Mouse (Mus musculus) limb, embryonic 15.5 days (tissue): ENCODE results near the gene Cic. TPM values are rescaled to one million over a fixed set of nuclear protein-coding genes. Genes with fewer than 3 reads are reported as not detected.
A peak's percentile ranks its signal among the peaks of the same experiment; 100 is the strongest.

ENCODE experiments used
- ATAC-seq: fragments of 200-750 bp; cut with Nextera tagmentation; 2 replicates; pipeline ENCODE4 v1.8.0; 2017; ENCODE audit warnings: low read depth, moderate TSS enrichment; ENCODE audit not compliant: insufficient number of reproducible peaks, low FRiP score, low TSS enrichment
- H3K27ac ChIP-seq: fragments of 300-500 bp; sonication (generic); 2 replicates; pipeline ENCODE4 v1.5.1; 2015; ENCODE audit warnings: moderate library complexity, mild to moderate bottlenecking, inconsistent platforms
- H3K27me3 ChIP-seq: fragments of 300-500 bp; sonication (generic); 2 replicates; pipeline ENCODE4 v1.6.1; 2015; ENCODE audit warnings: inconsistent platforms
- H3K36me3 ChIP-seq: fragments of 300-500 bp; sonication (generic); 2 replicates; pipeline ENCODE4 v1.6.1; 2015; ENCODE audit warnings: inconsistent platforms
- H3K4me1 ChIP-seq: fragments of 300-500 bp; sonication (generic); 2 replicates; pipeline ENCODE4 v1.6.1; 2015; ENCODE audit warnings: inconsistent platforms
- H3K4me2 ChIP-seq: fragments of 300-500 bp; sonication (generic); 2 replicates; pipeline ENCODE4 v1.6.1; 2015; ENCODE audit warnings: mild to moderate bottlenecking, inconsistent platforms
- H3K4me3 ChIP-seq: fragments of 300-500 bp; sonication (generic); 2 replicates; pipeline ENCODE4 v1.5.1; 2015; ENCODE audit warnings: mild to moderate bottlenecking, inconsistent platforms
- H3K9ac ChIP-seq: fragments of 300-500 bp; sonication (generic); 2 replicates; pipeline ENCODE4 v1.6.1; 2015; ENCODE audit warnings: inconsistent platforms
- H3K9me3 ChIP-seq: fragments of 300-500 bp; sonication (generic); 2 replicates; pipeline ENCODE4 v1.6.1; 2016; ENCODE audit warnings: inconsistent platforms
- WGBS: fragments of 180-500 bp; shearing (Covaris S2); methylation state at CpG from one replicate; pipeline ENCODE4 v1.1.7; 2015; 5-methylcytosine and 5-hydroxymethylcytosine counted together
- polyA plus RNA-seq: library from polyadenylated mRNA; unstranded; fragments of >200 nt; fragmentation: Nextera tagmentation; extraction: Ambion mirVana; gene quantifications from 2 replicates; pipeline ENCODE4 v1.2.1, GENCODE M21; 2015

The Cic gene
- 40.3 and 42.5 TPM in 2 replicates for polyA plus RNA-seq

DNA sequence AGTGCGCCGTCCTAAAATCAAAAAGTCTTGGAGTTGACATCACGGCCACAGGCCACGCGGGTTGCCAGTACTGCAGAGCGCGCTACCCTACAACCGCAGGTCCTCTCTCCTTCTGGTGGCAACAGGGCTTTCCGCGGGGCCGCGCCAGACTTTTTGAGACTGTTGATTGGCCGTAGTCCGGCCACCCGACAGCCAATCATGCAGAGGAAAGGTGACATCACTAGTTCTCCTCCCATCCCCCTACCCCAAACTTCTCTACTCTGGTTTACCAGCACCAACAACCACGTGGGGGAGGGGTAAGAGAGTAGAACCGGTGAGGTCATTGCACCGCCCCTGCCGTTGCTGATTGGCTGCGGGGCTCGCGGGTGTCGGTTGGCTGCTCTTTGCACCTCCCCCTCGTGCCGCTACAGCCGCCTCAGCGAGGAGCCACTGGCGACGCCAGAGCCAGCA is at the start of gene Cic:
Cic (plus strand) TSS at position 404 of the 450 bp plus-strand sequence.
- peak within 1 kb of the TSS; percentile 82 for H3K4me2 ChIP-seq
- whole genome bisulfite sequencing: 0% methylated on average over 29 of the region's 29 CpGs
- H3K4me1 ChIP-seq: peaks cover 28% of the 10 kb centered on the region
- H3K9me3 ChIP-seq: no peaks in the 10 kb centered on the region
- no peaks in the 10 kb centered on the region for H3K27me3 ChIP-seq
- H3K4me3 ChIP-seq: peak within 1 kb of the TSS; percentile 79
- peak; percentile 89 for ATAC-seq
- H3K27ac ChIP-seq: peak within 1 kb of the TSS; percentile 97
- H3K9ac ChIP-seq: peak within 1 kb of the TSS; percentile 67
- peaks cover 17% of the 10 kb centered on the region for H3K36me3 ChIP-seq

DNA sequence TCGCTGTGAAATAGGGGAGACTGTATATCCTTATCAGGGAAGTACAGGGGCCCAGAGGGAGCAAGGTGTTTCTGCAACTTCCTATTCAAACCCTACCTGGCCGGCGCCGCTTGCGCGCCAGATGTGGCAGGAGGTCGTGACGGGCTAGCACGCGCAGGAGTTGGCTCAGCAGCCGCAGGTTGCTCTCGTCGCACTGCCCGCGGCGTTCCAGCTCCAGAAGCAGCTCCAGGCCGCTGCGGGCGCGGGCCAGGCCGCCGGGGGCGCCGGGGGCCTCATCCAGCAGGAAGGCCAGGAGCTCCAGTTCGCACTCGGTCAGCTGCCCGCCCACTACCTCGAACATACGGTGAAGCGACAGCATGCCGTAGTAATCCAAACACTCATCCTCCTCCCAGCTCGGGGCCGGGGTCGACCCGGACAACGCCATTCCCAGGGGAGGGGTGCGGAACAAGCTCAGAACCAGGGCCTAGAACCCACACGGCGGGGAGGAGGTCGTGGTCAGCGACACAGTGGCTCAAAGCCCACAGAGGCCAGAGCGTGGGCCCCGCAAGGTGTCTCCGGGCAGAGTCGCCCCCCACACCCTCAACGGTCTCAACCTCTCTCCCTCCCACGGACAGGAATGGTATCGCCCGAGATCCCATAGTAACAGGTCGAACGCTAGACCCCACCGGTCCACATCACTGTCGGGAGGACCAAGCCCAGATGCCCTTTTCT is 48.6 kb upstream of the Cic start:
- Histone ChIP-seq H3K27ac (peak overlapping the region; percentile 84), H3K36me3 (peaks cover 15% of the 10 kb centered on the region), H3K4me2 (peak overlapping the region; percentile 92), H3K9me3 (no peaks in the 10 kb centered on the region), H3K4me3 (peak overlapping the region; percentile 59), H3K4me1 (peaks cover 41% of the 10 kb centered on the region), H3K27me3 (no peaks in the 10 kb centered on the region), H3K9ac (peak overlapping the region; percentile 66)
- WGBS: under 1% methylated on average over 52 of the region's 53 CpGs
- ATAC-seq: no peak

DNA sequence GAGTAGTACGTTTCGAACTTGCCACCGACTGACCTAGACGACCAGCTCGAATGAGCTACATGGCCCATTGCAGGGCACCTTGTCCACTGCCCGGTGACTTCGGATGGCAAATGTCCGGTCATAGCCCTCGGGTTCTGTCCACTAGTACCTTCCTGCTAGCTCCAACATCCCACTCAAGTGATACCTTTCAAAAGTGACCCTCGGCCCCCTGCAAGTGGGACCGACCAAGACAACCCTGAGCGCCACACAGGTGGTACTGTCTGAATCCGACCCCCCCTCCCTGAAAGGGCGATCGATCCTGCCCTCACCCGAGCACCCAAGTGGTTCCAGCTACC is 48.1 kb upstream of the Cic start:
- WGBS: under 1% methylated on average over 16 of the region's 16 CpGs
- H3K36me3 ChIP-seq: peaks cover 16% of the 10 kb centered on the region
- peak overlapping the region; percentile 92 for H3K4me2 ChIP-seq
- peak; percentile 3; the same call in 1 of the 2 replicates for ATAC-seq
- H3K9me3 ChIP-seq: no peaks in the 10 kb centered on the region
- H3K27me3 ChIP-seq: no peaks in the 10 kb centered on the region
- peak overlapping the region; percentile 84 for H3K27ac ChIP-seq
- peak overlapping the region; percentile 66 for H3K9ac ChIP-seq
- H3K4me3 ChIP-seq: peak overlapping the region; percentile 59
- peaks cover 41% of the 10 kb centered on the region for H3K4me1 ChIP-seq

DNA sequence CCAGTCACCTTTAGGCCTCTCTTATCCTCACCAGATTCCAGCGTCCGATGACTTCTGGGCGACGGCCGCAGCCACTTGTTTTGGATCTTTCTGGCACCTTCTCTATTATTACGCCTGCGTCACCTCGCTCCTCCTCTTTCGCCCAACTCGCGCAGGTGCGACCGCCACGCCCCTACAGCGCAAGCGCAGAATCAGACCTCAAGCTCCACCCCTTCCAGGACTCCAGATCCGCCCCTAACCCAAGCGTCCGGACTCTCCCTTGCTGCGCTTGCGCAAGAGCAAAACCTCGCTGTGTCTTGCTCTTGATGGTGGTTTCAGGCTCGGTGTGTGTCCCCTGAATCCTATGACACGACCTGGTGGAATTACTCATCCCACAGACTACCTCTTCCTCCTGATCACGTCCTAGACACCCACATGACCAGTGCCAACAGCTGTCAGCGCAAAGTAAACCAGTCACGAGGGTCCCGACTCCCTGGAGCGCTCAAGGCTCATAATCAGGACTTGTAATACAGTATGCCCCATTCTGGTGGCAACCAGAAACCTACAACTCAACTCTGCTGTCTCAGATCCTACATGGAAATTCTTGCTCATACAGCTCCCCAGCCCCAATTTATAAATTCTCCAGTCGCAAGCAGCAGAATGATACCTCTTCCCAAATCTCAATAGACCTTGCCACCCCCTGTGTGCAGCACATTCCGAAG is 47.6 kb upstream of the Cic start:
- Histone ChIP-seq H3K9ac (peak overlapping the region; percentile 66), H3K4me2 (peak overlapping the region; percentile 92), H3K27ac (peak overlapping the region; percentile 95), H3K9me3 (no peaks in the 10 kb centered on the region), H3K4me1 (peaks cover 41% of the 10 kb centered on the region), H3K36me3 (peaks cover 21% of the 10 kb centered on the region), H3K4me3 (peak overlapping the region; percentile 59), H3K27me3 (no peaks in the 10 kb centered on the region)
- ATAC-seq: peak; percentile 67
- WGBS: 2% methylated on average over 31 of the region's 31 CpGs

DNA sequence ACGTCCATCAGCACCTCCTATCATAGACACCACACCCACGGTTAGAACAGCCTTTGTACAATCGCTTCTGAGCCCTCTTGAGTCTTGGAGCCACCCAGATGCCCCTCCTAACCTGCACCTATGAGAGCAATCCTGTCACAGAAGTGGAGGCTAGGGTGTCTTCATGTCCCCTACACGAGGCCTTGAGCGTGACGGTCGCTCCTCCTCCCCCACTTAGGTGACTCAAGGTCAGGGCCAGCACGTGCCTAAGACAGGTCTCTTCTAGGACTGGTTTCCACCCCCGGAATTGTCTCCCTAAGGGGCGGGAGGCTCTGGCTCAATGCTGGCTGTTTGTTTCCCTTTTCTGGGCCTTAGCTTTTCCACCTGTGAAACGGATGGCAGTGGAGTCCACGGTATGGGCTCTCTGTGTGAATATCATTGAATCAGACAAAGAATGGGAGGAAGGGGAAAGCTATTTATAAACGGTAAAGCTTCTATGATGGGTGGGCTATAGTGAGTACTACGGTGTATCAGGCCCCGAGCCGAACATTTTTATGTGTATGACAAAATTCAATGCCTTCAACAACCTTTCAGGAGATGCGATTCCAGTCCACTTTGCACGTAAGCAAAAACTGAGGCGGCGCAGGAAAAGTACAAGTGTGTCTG is 46.9 kb upstream of the Cic start, which contains the start of gene Dedd2:
Dedd2 (minus strand) TSS at position 159 of the 645 bp plus-strand sequence.
- H3K27ac ChIP-seq: peak within 1 kb of the TSS; percentile 95
- peak within 1 kb of the TSS; percentile 59 for H3K4me3 ChIP-seq
- H3K9ac ChIP-seq: peak within 1 kb of the TSS; percentile 75
- H3K27me3 ChIP-seq: no peaks in the 10 kb centered on the region
- WGBS: 6% methylated on average over 20 of the region's 20 CpGs
- H3K4me2 ChIP-seq: peak within 1 kb of the TSS; percentile 92
- H3K4me1 ChIP-seq: peaks cover 41% of the 10 kb centered on the region
- H3K9me3 ChIP-seq: no peaks in the 10 kb centered on the region
- H3K36me3 ChIP-seq: peaks cover 28% of the 10 kb centered on the region
- ATAC-seq: no peak

DNA sequence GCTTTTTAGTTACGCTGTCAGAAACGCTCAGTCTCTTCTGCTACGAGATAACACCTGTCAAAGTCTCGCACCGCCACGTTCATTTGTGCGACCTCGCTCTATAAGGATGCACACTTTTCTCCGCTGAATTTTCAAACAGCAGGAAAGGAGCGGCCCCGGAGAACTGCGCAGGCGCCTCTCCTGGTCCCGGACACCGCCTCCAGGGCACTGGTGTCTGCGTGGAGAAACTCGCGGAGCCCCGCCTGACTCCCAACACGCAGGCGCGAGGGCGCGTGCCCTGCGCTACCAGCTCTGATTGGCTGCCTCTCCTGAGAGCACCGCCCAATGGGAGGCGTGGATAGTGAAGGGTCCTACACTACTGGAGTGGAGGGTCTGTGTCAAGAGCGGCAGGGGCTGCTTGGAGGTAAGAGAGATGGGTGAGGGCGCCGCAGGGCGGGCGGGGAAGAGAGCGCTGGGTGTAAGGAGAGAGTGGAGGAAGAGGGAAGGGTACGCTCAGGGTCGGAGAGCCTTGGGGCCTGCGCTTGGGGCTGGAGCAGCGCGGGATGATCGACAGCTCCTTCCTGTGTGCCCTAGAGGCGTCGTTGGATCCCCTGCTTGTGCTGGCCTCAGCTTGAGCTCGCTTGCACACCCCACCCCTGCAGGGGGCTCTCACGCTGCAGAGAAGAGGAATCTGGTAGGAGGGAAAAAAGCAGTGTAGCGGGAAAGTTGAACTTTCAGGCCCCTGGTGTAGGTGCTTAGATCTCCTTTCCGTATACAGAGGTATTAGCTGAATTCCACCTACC is 46.2 kb upstream of the Cic start, which contains the start of gene Zfp526:
Zfp526 (plus strand) TSS at position 324 of the 782 bp plus-strand sequence.
- peaks cover 35% of the 10 kb centered on the region for H3K36me3 ChIP-seq
- peak within 1 kb of the TSS; percentile 95 for H3K27ac ChIP-seq
- peak within 1 kb of the TSS; percentile 59 for H3K4me3 ChIP-seq
- under 1% methylated on average over 44 of the region's 45 CpGs for WGBS
- H3K27me3 ChIP-seq: no peaks in the 10 kb centered on the region
- peak; percentile 97 for ATAC-seq
- peak within 1 kb of the TSS; percentile 75 for H3K9ac ChIP-seq
- H3K4me1 ChIP-seq: peaks cover 41% of the 10 kb centered on the region
- H3K9me3 ChIP-seq: no peaks in the 10 kb centered on the region
- peak within 1 kb of the TSS; percentile 92 for H3K4me2 ChIP-seq

DNA sequence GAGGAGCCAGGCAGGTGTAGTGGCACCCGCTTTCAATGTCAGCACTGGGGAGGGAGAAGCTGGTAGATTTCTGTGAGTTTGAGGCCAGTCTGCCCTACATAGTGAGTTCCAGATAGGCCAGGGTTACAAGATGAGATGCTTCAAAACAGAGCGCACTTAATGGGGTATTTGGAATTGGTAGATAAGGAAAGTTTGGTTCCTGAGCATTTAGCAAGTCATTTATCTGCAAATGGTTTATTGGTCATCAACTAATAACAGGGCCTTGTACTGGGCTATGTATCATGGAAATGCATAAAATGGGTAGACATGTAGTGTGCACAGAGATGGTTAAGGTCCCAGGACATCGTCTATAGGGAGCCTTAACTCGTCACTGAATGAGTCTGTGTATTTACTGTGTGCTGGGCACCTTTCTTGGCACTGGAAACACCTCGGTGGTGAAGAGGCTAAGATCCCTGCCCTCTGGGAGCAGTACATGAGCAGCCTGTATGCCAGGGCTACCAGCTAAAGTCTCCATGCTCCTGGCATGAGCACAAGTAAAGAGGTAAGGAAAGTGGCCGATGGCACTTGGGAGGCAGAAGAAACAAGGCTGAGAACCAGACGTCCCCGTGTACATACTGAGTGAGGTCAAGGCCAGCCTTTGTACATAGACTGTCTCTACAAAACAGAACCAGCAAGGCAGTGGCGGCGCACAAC is 45.1 kb upstream of the Cic start:
- Histone ChIP-seq H3K9ac (peak overlapping the region; percentile 75), H3K36me3 (peaks cover 44% of the 10 kb centered on the region), H3K4me1 (peaks cover 40% of the 10 kb centered on the region), H3K4me2 (peak overlapping the region; percentile 92), H3K4me3 (peak overlapping the region; percentile 59), H3K27ac (peak overlapping the region; percentile 95; the same call in 1 of the 2 replicates), H3K9me3 (no peaks in the 10 kb centered on the region), H3K27me3 (no peaks in the 10 kb centered on the region)
- ATAC-seq: no peak
- 88% methylated on average over 10 of the region's 10 CpGs for WGBS

DNA sequence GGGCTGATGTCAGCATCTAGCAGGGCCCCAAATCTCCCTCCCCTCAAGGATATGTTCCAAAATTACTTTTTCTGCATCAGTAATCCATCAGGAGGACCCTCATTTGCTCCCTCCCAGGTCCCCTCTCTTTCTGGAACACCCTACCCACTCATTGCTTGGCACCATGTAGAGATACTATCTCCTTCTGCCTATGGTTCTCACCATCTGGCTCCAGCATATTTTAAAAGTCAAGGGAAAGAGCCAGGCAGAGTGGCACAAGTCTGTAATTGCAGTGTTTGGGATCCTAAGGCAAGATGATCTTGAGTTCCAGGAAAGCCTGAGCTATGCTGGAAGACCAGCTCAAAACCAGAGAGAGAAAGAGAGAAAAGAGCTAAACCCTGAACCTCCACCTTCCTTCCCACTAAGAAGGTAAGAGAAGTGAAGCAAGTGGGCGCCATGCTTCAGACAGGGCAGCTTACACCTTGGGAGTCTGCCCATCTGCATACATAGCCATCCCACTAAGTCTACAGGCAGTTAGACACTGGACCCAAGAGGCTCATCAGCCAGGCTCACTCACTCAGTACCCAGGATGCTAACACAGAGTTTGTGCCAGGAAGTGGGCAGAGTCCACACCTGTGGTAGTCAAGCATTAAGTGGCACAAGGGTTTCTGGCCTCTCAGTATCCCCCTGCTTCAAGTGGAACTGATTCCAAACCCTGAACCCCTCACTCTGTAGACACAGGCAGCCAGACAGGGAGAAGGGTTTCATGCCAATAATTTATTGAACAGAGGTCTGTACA is 39.8 kb upstream of the Cic start:
- Histone ChIP-seq H3K4me3 (no peak overlapping the region), H3K27me3 (no peaks in the 10 kb centered on the region), H3K36me3 (peaks cover 95% of the 10 kb centered on the region), H3K27ac (no peak overlapping the region), H3K4me1 (peaks cover 3% of the 10 kb centered on the region), H3K4me2 (no peak overlapping the region), H3K9ac (no peak overlapping the region), H3K9me3 (no peaks in the 10 kb centered on the region)
- ATAC-seq: no peak
- 100% methylated on average over 1 of the region's 1 CpGs for WGBS

DNA sequence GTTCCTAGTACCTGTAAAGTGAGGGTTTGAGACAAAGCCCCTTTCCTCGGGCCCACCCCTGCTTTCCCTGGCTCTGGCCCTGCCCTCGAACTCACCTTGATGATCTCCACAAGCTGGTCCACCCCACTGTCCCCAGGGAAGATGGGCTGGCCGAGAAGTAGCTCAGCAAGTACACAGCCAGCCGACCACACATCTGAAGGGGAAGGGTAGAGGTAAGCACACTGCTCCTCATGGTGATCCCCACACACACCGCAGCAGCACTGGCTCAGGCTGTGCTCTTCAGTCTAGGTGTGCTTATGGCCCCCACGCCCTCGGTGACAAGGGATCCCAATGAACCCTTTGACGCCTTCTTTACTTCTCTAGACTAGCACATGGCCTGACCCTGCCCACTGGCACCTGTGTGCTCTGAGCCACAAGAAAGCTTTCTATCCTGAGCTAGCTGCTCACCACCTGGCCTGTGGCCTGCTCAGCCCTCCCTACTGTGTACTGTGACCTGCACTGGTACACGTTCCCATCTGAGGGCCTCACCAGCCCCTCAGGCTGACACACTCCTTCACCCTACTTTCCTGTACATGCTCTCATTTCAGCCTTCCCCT is 36.7 kb upstream of the Cic start:
- WGBS: 82% methylated on average over 9 of the region's 9 CpGs
- H3K4me1 ChIP-seq: peaks cover 15% of the 10 kb centered on the region
- H3K4me3 ChIP-seq: no peak overlapping the region
- H3K27ac ChIP-seq: no peak overlapping the region
- peaks cover 98% of the 10 kb centered on the region for H3K36me3 ChIP-seq
- no peak overlapping the region for H3K9ac ChIP-seq
- no peak overlapping the region for H3K4me2 ChIP-seq
- no peak for ATAC-seq
- H3K27me3 ChIP-seq: no peaks in the 10 kb centered on the region
- H3K9me3 ChIP-seq: no peaks in the 10 kb centered on the region

DNA sequence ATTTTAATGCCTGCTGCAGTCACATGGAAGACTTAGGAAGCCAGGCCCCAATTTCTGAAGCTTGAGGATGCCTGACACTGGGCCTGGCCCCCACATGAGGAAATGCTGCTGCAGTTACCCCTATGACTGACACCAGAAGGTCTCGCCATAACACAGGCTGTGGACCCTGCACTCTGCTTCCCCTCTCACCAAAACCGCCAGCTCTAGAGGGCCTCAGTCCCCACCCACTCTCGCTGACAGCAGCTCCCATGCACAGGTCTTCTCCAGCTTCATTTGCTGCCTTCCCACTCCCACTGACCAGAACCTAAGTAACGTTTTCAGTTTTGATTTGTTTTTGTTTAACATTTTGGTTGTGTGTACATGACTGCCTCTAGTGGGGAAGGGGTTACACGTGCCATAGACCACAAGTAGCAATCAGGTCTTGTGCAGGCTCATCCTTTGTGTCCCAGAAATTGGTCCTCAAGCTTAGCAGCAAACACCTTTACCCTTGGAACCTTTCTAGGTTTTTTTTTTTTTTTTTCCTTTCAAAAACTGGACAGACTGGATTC is 35.3 kb upstream of the Cic start:
- WGBS: 56% methylated on average over 5 of the region's 5 CpGs
- no peak overlapping the region for H3K27ac ChIP-seq
- H3K36me3 ChIP-seq: peaks cover 84% of the 10 kb centered on the region
- no peak for ATAC-seq
- no peak overlapping the region for H3K4me3 ChIP-seq
- peaks cover 28% of the 10 kb centered on the region for H3K4me1 ChIP-seq
- no peaks in the 10 kb centered on the region for H3K9me3 ChIP-seq
- no peak overlapping the region for H3K9ac ChIP-seq
- H3K27me3 ChIP-seq: no peaks in the 10 kb centered on the region
- no peak overlapping the region for H3K4me2 ChIP-seq
